Mouse (Mus musculus): ENCODE measurements around the gene Pias4.

GRCm38 (mm10) chr10:81187161-81187560, 19.4 kb upstream of the Pias4 start:
- TF ChIP-seq EP300 (IDR thresholded peaks at IDR 0.05) (no peak), CTCF (IDR thresholded peaks at IDR 0.05) (no peak)

Data from lung, postnatal 0 days (tissue).